Mouse (Mus musculus): ENCODE results near the gene Fyn.

The Fyn gene

DNA sequence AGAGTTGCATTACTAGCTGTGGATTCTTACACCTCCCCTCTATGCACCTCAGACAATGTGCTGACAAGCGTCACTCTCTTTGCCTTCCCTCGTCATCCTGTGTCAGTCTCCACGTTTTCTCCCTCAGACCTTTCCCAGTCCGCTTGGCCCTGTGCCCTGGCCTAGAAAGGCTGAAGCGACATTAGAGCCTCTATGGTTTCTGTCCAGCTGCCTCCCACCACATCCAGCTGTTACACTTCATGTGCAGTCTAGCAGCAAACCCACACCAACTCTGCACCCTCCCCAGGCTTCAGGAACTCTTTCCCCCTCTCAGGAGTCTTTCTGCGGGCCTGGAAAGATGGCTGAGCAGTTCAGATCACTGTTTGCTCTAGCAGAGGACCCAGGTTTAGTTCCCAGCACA, 98.7 kb downstream of the Fyn start:
- ATAC-seq (ENCODE audit: insufficient number of reproducible peaks, low FRiP score, low TSS enrichment), result no peak

DNA sequence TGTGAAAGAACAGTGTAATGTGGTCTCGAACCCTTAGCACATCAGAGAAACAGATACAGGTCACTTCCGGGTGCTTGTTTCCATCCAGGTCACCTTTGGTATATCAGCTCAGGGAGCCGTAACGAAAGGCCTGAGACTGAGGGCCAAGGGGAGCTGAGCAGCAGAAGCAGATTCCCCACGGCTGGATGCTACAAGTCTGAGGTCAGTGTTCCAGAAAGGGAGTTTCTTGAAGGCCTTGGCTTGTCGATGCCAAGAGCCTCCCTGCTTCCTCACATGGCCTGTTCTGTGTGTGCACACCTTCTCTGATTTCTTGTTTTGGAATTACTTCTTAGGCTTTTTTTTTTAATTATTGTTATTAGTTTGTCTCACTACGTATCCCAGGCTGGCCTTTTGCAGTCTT, 99.2 kb downstream of the Fyn start:
- no peak for ATAC-seq (ENCODE audit: insufficient number of reproducible peaks, low FRiP score, low TSS enrichment)

GRCm38 (mm10) chr10:39468576-39468975, 99.9 kb downstream of the Fyn start:
- ATAC-seq (ENCODE audit: insufficient number of reproducible peaks, low FRiP score, low TSS enrichment), result no peak

DNA sequence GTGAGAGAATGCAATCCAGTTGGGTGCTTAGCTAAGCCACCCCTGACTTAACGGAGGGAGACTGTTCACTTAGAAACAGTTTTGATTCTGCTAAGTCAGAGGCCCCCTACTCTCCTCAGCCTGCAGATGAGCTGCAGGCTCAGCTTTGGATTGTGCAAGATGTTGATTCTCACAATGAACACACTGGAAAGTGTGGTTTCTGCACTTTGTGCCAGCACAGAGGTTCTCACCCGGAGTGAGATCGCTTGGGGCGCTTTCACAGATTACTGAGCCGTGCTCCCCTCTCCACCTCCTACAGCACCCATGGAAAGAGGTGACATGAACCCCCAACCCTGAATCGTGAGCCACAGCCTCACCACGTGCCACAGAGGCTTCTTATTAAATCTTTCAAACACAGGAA, 100.7 kb downstream of the Fyn start:
- no peak for ATAC-seq (ENCODE audit: insufficient number of reproducible peaks, low FRiP score, low TSS enrichment)

GRCm38 (mm10) chr10:39470321-39470720, 101.7 kb downstream of the Fyn start:
- ATAC-seq (ENCODE audit: insufficient number of reproducible peaks, low FRiP score, low TSS enrichment), result no peak

- no peak for ATAC-seq (ENCODE audit: insufficient number of reproducible peaks, low FRiP score, low TSS enrichment)
These were observed 102.5 kb downstream of the Fyn start for GRCm38 (mm10) chr10:39471040-39471713.

- ATAC-seq (ENCODE audit: insufficient number of reproducible peaks, low FRiP score, low TSS enrichment), result peak; percentile 66
These were observed 103.3 kb downstream of the Fyn start for GRCm38 (mm10) chr10:39471714-39472531.

DNA sequence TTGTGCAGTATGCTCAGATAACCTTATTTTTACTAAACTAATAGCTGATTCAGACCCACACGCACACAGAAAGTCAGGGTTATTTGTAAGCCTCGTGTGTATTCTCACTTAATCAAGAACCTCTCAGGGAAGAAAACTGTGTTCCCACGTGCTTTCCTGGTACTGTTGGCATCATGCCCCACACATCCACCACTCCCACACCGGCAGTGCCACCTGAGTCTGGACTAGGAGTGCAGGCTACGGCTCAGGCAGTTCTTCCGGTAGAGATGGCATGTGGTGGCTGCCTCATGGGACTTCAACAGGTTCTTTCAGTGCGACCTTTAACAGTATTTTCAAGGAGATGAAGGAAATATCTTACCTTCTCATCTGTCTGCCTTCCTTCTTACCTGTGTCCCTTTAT, 104.3 kb downstream of the Fyn start:
- no peak; the same call in 1 of the 2 replicates for ATAC-seq (ENCODE audit: insufficient number of reproducible peaks, low FRiP score, low TSS enrichment)

- ATAC-seq (ENCODE audit: insufficient number of reproducible peaks, low FRiP score, low TSS enrichment), result no peak
These were observed 110.7 kb downstream of the Fyn start for GRCm38 (mm10) chr10:39479361-39479760.

- no peak for ATAC-seq (ENCODE audit: insufficient number of reproducible peaks, low FRiP score, low TSS enrichment)
These were observed 115.7 kb downstream of the Fyn start for GRCm38 (mm10) chr10:39484382-39484826.

- no peak for ATAC-seq (ENCODE audit: insufficient number of reproducible peaks, low FRiP score, low TSS enrichment)
These were observed 116.2 kb downstream of the Fyn start for GRCm38 (mm10) chr10:39484892-39485291.

- no peak for ATAC-seq (ENCODE audit: insufficient number of reproducible peaks, low FRiP score, low TSS enrichment)
These were observed 117.3 kb downstream of the Fyn start for GRCm38 (mm10) chr10:39485939-39486338.

DNA sequence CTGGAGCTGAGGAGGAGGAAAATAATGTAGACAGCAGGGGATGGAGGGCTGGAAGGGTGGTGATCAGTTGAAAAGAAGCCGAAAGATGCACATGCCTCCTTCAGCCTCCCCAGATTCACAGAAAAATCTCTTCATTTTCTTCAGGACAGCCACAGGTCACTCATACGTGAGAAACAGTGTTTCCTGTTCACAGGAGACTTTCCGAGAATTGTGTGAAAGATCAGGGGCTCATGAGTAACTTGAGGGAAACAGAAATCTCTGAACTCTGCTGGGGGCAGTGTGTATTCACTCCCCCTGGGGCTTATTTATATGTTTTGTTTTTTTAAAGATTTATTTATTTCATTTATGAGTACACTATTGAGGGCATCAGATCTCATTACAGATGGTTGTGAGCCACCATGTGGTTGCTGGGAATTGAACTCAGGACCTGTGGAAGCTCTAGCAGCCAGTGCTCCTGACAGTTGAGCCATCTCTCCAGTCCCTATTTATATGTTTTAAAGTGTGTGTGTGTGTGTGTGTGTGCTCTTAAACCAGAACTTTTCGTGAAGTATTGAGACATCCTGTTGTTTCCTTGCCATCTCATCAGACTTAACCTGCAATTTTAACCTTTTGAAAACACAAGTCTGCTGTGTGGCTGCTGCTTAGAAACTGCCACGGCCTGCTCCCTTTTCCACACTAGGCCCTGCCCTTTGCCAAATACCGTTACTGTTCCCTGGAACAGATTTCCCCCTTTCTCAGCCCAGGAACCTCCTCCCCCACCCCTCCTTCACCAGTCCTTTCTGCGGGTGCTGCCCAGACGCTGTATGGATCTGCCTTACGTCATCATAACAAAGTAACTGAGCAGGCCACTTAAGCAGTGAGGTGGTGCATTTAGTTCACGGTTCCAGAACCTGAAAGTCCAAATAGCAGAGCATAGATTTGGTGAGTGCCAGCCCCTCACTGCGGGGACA, 118.1 kb downstream of the Fyn start:
- no peak for ATAC-seq (ENCODE audit: insufficient number of reproducible peaks, low FRiP score, low TSS enrichment)

DNA sequence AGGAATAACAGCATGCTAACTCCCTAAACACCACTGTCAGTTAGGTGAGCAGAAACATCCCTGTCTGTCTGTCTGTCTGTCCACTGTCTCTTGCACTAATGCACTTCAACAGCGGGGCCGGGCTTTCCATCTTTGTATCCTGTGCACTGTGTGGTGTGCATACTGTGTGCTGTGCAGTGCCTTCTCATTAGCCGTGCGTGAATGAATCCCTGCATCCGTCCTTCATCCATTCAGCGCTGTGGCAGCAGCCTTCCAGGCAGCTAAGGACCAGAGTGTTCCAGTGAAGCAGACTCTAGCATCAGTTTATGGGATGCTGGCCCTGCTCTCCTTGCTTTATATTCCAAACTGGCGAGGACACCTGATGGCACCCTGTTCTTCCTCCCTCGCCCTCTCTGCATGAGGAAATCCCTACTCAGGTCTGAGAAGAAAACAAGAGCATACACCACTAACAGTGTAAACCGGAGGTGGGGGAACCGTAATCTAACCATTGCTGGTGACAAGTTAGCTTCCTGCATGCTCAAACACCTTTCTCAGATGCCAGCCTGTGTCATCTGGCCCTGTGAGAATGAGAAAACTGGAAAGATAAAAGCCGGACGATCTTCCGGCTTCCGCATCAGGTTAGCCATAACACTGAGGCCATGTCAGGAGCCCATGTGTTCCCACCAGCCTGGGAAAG, 119.2 kb downstream of the Fyn start:
- ATAC-seq (ENCODE audit: insufficient number of reproducible peaks, low FRiP score, low TSS enrichment), result no peak

GRCm38 (mm10) chr10:39488542-39488941, 119.9 kb downstream of the Fyn start:
- no peak for ATAC-seq (ENCODE audit: insufficient number of reproducible peaks, low FRiP score, low TSS enrichment)

DNA sequence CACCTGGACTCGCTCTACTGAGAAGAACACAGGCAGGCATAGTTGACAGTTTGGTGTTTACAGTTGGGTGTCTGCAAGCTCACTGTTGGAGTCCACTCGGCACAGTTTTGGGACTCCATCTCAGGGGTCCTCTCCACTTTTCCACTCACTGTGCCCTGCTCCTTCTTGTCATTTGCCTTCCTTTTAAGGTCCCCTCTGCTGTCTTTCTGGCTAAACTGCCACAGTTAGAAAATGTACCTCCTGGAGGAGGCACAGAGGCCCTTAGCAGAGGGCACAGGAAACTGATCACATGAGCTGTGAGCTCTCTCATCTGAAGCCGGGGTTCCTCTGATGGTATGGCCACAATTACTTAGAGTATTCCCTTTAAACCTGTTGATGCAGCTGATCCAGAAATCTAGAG, 120.3 kb downstream of the Fyn start:
- ATAC-seq (ENCODE audit: insufficient number of reproducible peaks, low FRiP score, low TSS enrichment), result no peak

DNA sequence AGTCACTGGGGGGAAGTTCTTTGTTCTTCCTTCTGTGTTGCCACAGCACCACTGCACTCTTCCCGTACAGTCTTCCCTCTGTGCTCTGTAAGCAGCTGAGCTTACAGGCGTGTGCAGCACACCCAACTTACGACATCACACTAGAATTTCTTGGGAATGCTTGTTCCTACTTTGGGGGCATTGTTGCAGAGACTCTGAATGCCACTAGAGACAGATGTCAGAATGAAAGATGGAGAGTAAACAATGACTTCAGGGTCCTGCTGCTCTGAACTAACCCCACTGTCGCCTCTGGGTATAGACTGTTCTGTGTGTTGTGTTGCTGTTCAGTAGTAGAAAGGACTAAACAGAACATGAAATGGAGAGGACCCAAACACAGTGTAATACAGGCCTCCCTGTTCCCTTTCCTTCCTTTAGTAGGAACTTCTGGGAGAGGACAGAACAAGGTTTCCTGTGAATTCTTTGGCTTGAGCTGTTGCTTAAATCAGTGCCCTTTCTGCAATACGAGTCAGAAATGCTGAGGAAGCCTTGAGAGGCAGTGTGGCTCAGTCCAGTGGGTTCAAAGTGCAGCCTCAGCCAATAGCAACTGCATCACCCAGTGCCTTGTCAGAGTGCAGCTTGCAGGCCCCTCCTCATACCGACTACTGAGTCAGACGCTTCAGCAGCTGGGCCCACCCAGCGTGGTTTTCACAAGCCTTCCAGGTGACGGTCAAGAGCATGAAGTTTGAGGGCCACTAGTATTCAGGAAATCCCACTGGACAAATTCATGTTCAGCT, 121.9 kb downstream of the Fyn start:
- no peak for ATAC-seq (ENCODE audit: insufficient number of reproducible peaks, low FRiP score, low TSS enrichment)

DNA sequence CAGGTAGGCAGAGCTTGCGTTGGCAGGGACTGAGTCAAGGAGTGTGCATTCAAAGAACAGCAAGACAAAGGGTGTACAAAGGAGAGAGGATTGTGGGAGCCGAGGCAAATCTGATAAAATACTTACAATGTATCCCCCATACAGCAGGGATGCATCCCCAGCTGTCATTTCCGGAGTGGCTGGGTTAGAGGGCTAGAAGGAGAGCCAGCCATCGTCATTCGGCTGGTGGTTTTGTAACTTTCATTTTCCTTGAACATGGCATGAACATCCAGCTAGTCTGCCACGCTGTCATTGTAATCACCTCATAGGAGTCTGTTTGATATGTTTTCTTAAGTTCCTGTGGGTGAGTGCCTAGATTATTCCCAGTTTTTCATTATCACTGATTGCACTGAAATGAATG, 123.5 kb downstream of the Fyn start:
- no peak for ATAC-seq (ENCODE audit: insufficient number of reproducible peaks, low FRiP score, low TSS enrichment)

- no peak for ATAC-seq (ENCODE audit: insufficient number of reproducible peaks, low FRiP score, low TSS enrichment)
These were observed 124.4 kb downstream of the Fyn start for GRCm38 (mm10) chr10:39493007-39493406.
